Mouse (Mus musculus) cortical plate, adult 2 months (tissue): ENCODE results near the gene As3mt.

Experiments used
- CTCF ChIP-seq: fragments of 200-500 bp; IDR thresholded peaks from 2 replicates; pipeline ENCODE4 v1.5.1; 2011; ENCODE audit warnings: mild to moderate bottlenecking, control low read depth, low read length; ENCODE audit not compliant: insufficient read depth; ENCODE audit errors: extremely low read depth
- POLR2A ChIP-seq: fragments of 200-500 bp; IDR thresholded peaks from 2 replicates; pipeline ENCODE4 v1.6.1; 2011; ENCODE audit warnings: mild to moderate bottlenecking, low read length, control low read depth; ENCODE audit not compliant: insufficient read depth; ENCODE audit errors: extremely low read depth

DNA sequence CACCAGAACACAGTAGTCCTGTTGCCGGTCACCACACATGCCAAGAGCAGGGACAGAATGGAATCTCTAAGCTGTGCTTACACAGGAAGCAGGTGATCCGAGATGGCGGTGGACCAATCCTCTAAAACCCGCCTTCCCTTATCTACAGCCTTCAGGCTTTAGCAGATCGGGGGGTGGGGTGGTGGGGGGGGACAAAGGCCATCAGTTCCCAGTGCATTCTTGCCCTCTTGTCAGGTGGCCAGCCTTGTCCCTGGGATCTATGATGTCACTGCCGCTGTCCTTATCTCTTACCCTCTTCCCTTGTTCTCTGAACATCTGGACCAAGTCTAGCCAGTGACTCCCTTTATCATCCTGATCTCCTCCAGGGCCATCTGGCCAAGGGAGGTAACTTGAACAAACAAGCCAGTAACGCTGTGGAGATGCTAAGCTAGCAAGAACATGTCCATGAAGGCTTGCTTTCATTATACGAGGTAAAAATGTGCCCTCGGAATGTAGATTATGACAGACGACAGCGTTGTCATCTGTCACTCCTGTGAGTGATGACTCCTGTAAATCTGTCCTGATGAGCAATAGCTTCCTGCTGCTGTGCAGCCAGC, 20.8 kb downstream of the As3mt start:
- TF ChIP-seq CTCF (no peak), POLR2A (no peak)
